Mouse (Mus musculus) liver (tissue): ENCODE results near the gene Elmo1.

Experiments
- DNase-seq: peaks from one replicate; pipeline ENCODE4 v3.0.0-alpha.2; 2020; ENCODE audit warnings: mixed read lengths

The Elmo1 gene

DNA sequence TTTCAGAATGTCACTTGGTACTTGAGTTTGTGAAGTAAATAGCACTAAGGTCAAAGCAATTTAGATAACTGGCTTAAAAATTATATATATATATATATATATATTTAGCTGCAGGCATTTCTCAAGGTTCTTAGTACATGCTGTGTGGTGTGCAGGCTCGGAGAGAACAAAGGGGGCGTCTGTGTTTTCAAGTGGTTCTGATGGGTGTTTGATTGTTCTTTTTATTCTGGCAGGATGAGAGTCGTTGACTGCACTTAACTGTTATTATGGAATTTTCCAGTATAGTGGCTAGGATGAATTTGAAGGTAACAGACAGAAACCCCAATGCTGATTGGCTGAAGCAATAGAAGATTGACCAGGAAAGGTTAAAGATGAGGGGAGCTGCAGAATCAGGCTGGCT lies 33.6 kb downstream of the Elmo1 start:
- DNase-seq, result no peak

GRCm38 (mm10) chr13:20124965-20125364 lies 34.6 kb downstream of the Elmo1 start:
- DNase-seq, result no peak

- DNase-seq, result no peak
Observed at GRCm38 (mm10) chr13:20125845-20126244, 35.4 kb downstream of the Elmo1 start.

DNA sequence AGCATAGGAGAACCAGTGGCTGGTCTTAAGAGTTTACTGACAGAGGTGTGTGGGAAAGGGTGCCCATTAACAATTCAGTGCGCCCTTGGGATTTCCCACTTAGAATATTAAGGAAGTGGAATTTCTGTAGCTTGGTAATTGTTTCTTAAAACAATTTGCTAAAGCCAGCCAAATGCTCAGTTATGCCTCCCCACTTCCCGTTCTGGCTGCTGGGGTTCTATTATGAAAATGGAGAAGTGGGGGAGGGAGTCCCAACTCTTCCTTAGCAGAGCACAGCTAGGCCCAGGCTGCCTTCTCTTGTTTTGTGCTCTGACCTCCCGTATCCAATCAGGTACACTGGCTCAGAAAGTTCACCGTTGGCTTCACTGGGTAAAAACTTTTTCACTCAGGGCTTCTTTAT lies 37.2 kb downstream of the Elmo1 start:
- DNase-seq, result peak; percentile 15

- peak; percentile 64 for DNase-seq
Observed at GRCm38 (mm10) chr13:20128097-20128496, 37.7 kb downstream of the Elmo1 start.

- DNase-seq, result no peak
Observed at GRCm38 (mm10) chr13:20130731-20131130, 40.3 kb downstream of the Elmo1 start.

- peak; percentile 82 for DNase-seq
Observed at GRCm38 (mm10) chr13:20131322-20131997, 41.1 kb downstream of the Elmo1 start.

- DNase-seq, result no peak
Observed at GRCm38 (mm10) chr13:20131998-20132371, 41.6 kb downstream of the Elmo1 start.

DNA sequence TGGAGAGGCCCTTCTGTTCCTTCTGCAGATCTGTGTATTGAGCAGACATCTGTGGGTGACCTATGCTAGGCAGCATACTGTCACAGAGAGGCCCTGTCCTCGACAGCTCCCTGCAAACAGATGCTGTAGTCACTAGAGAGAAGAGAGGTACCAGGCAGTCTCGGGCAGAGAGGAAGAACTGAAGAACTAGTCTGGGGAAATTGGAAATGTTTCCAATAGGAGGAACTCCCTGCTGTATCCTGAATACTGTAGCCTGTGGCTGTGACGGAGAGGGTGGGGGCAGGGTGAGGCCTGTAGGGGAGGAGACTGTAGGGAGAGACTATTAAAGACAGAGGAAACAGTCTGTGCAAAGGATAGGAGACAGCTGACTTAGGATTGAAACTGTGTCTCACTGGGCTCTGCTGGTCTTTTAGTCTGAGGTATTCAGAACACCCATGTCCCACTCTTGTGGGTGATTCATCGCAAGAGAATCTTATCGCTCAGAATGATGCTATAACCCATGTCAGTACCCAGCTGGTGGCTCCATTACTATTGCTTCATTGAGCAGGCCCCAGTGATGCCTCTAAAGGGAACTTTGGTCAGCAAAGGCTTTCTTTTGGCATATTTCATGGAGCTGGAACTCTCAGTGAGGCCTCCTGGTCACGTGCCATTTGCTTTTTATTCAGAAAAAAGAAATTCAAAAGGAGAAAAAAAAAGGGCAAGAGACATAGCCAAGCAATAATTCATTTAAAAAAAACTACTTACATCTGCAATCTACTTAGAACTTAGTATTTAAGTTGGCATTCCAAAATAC lies 43.4 kb downstream of the Elmo1 start:
- DNase-seq, result peak; percentile 64

DNA sequence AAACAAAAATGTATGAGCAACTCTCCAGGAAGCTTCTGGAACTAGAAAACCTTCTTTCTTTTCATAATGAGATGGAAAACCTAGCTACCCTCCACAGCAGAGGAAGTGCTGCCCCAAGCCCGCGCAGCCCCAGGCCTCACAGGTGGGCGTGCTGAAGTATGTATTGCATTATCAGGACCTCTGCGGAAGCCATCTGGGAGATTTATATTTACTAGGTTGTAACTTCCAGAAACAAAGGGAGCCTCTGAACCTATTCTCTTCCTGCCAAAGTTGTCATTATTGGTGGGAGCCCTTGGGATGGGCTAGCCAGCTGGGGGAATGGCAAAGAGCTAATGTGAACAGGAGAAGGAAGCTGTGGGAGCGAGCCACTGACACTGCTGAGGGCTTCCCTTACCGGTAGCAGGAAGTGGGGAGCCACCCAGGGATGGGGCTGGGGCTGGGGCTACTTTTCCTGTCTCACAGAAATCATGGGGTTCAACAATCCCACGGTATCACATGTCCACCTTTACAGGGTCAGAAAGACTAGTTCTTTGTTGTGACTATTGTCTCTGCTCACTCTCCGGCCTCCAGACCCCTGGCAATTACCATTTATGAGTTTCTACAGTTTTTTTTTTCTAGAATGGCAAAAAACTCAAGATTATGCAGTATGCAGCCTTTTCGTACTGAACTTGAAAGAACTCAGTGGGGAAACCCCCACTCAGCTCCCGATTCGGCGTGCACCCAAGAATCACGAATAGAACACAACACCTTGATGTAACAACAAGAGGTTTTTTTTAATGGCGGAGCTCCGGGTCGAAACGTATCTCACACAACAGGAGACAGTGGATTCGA lies 44.2 kb downstream of the Elmo1 start:
- peak; percentile 33 for DNase-seq

DNA sequence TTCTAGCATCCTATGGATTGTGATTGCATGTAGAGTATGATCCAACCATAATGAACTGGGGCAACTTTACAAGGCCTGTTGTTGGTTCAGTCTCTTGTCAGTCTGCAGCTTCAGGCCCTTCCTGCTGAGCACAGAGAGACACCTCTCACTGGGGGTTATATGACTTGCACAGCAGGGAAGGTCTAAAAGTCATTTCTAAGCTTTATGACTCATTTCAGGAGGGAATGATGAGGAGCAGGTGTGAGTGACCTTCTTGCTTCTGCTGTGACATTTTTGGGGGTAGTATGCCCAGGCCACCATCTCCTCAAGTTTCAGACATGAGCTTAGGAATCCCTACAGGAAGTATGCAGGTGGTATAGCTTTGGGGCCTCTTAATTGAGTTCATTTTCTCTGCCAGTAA lies 46.4 kb downstream of the Elmo1 start:
- no peak for DNase-seq

- DNase-seq, result peak; percentile 75
Observed at GRCm38 (mm10) chr13:20138466-20138865, 48.1 kb downstream of the Elmo1 start.

DNA sequence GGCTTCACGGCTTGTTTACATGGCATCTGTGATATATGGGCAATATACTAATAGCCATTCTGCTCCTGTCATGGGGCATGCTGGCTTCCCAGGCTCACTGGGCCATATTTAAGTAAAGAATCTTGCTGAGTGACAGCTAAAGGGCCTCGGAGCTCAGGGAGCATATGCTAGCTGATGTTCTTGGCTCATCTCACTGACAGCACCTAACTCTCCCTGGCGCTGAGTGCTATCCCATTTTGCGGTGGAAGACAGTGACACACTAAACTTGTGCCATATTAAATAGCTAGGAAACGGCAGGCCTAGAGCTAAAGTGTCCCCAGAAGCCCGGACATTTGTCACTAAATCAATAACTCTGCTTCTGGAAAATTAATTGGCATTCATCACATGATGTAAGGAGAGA lies 48.7 kb downstream of the Elmo1 start:
- no peak for DNase-seq

DNA sequence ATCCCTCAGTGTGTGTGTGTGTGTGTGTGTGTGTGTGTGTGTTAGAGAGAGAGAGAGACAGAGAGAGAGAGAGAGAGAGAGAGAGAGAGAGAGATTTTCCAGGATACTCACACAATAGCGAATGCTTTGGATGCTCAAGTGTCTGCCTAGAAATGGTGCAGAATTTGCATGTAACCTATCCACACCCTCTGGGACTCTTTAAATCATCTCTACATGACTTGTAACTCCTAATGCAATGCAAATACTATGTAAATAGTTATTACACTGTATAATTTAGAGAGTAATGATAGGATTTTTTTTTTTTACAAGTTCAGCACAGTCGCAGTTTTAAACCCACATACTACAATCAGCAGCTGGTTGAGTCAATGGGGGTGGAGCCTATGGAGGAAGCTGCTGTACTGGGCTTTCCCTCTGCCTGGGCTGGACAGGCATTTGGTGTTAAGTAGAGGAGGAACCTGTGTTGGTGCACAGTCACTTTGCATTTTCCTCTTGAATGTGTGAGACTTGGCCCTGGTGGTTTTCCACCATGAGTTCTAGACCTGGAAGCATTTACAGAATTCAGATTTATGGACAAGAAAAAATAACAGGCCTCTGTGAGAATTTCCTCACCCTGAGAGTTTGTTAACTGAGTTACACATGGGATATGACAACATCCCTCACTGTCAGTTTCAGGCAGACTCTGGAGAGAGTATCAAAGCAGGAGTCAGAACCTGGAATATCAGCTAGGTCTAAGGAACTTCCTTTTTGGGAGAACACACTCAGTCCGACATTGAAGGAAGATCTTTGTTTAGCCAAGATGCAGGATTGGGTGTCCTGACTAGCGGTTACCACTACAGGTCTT lies 49.6 kb downstream of the Elmo1 start:
- DNase-seq, result peak; percentile 43

DNA sequence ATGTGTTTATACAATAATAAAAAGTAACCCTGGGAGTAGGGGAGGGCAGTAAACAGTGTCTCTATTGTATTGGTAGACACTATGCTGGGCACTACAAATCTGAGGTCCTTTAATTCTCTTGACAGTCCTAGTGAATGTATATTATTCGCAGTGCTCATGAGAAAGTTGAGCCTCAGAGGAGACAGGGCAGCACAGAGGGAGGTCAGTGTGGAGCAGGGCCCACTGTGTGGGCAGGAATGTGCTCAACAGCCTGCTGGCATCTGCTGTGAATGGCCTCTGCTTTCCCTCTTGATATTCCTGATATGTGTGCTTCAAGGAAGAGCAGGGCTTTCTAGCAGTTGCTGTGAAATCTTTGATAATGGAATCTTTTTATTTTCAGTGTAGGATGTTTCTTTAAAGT lies 52.2 kb downstream of the Elmo1 start:
- DNase-seq, result no peak

- no peak for DNase-seq
Observed at GRCm38 (mm10) chr13:20146848-20147247, 56.5 kb downstream of the Elmo1 start.

- peak; percentile 28 for DNase-seq
Observed at GRCm38 (mm10) chr13:20147736-20148135, 57.3 kb downstream of the Elmo1 start.

- peak; percentile 89 for DNase-seq
Observed at GRCm38 (mm10) chr13:20150130-20150835, 59.9 kb downstream of the Elmo1 start.

GRCm38 (mm10) chr13:20151302-20151978 lies 61.0 kb downstream of the Elmo1 start:
- DNase-seq, result no peak

DNA sequence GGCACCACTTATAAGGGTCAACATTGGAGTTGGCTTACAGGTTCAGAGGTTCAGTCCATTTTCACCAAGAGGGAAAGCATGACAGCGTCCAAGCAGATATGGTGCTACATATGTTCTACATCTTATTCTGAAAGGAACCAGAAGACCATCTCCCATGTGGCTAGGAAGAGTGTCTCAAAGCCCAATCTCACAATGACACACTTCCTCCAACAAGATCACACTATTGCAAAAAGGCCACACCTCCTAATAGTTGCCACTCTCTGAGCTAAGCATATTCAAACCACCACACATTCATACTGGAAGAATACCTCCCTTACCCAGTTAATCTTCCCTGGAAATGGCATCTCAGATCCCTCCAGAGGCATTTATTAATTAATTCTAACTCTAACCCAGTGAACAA lies 66.7 kb downstream of the Elmo1 start:
- no peak for DNase-seq

- DNase-seq, result no peak
Observed at GRCm38 (mm10) chr13:20157529-20157928, 67.1 kb downstream of the Elmo1 start.
